Mouse (Mus musculus) MEL (cell line): Measurements from ENCODE around the gene Npat. TPM values are rescaled to one million over a fixed set of nuclear protein-coding genes. Genes with fewer than 3 reads are reported as not detected.

ENCODE experiments used
- DNase-seq: peaks from one replicate; pipeline ENCODE4 v3.0.0; 2011; ENCODE audit warnings: low read depth, low spot score
- H3K27ac ChIP-seq: 2 replicates; pipeline ENCODE4 v1.5.1; 2012; ENCODE audit warnings: low read depth, mild to moderate bottlenecking, control low read depth, low read length, moderate library complexity; ENCODE audit not compliant: control insufficient read depth
- H3K27me3 ChIP-seq, 2 experiments: fragments of 150-350 bp in 1 of 2; sonication (generic) in 1 of 2; 2 replicates each; pipeline ENCODE4 v1.6.1; 2012; ENCODE audit warnings: low read length in 2 of 2, mild to moderate bottlenecking in 2 of 2, improper control_type of control experiment in 1 of 2, moderate library complexity in 1 of 2; ENCODE audit not compliant: insufficient read depth in 2 of 2, control insufficient read depth in 1 of 2
- H3K36me3 ChIP-seq, 2 experiments: 2 replicates each; pipeline ENCODE4 v1.6.1; 2012 to 2014; ENCODE audit warnings: low read length in 2 of 2, improper control_type of control experiment in 1 of 2, inconsistent platforms in 1 of 2, mild to moderate bottlenecking in 1 of 2; ENCODE audit not compliant: insufficient read depth in 2 of 2, control insufficient read depth in 1 of 2
- H3K4me1 ChIP-seq, 2 experiments: fragments of 150-350 bp in 1 of 2; sonication (generic) in 1 of 2; 2 replicates each; pipeline ENCODE4 v1.6.1; 2012; ENCODE audit warnings: low read length in 2 of 2, improper control_type of control experiment in 1 of 2, mild to moderate bottlenecking in 1 of 2; ENCODE audit not compliant: insufficient read depth in 2 of 2, control insufficient read depth in 1 of 2
- H3K4me3 ChIP-seq, 2 experiments: fragments of 150-350 bp in 1 of 2; sonication (generic) in 1 of 2; 2 replicates each; pipeline ENCODE4 v1.5.1; 2012; ENCODE audit warnings: low read depth in 2 of 2, low read length in 2 of 2, mild to moderate bottlenecking in 2 of 2, moderate library complexity in 2 of 2, control low read depth in 1 of 2, improper control_type of control experiment in 1 of 2; ENCODE audit not compliant: control insufficient read depth in 1 of 2, insufficient read depth in 1 of 2
- H3K79me2 ChIP-seq: 2 replicates; pipeline ENCODE4 v1.6.1; 2012; ENCODE audit warnings: mild to moderate bottlenecking, low read length, moderate library complexity; ENCODE audit not compliant: control insufficient read depth, poor library complexity, insufficient read depth
- H3K9ac ChIP-seq: 2 replicates; pipeline ENCODE4 v1.6.1; 2012; ENCODE audit warnings: low read depth, mild to moderate bottlenecking, control low read depth, low read length, moderate library complexity; ENCODE audit not compliant: control insufficient read depth, poor library complexity, severe bottlenecking
- H3K9me3 ChIP-seq: fragments of 150-350 bp; sonication (generic); replicated peaks from 2 replicates; pipeline ENCODE4 v1.6.1; 2012; ENCODE audit warnings: mild to moderate bottlenecking, low read length, improper control_type of control experiment, moderate library complexity; ENCODE audit not compliant: insufficient read depth
- CHD2 ChIP-seq: IDR thresholded peaks from 2 replicates; pipeline ENCODE4 v1.6.1; 2011; ENCODE audit warnings: low read length, improper control_type of control experiment
- ETS1 ChIP-seq: IDR thresholded peaks from 2 replicates; pipeline ENCODE4 v1.6.1; 2012; ENCODE audit warnings: low read depth, mild to moderate bottlenecking, inconsistent platforms, low read length, improper control_type of control experiment, moderate library complexity
- GATA1 ChIP-seq: IDR thresholded peaks from 2 replicates; pipeline ENCODE4 v1.6.1; 2011; ENCODE audit warnings: low read depth, low read length, improper control_type of control experiment
- MAFK ChIP-seq: IDR thresholded peaks from 2 replicates; pipeline ENCODE4 v1.6.1; 2011; ENCODE audit warnings: low read depth, mild to moderate bottlenecking, low read length, improper control_type of control experiment, borderline replicate concordance
- MAX ChIP-seq: IDR thresholded peaks from 2 replicates; pipeline ENCODE4 v1.6.1; 2011; ENCODE audit warnings: low read length, improper control_type of control experiment
- MEF2A ChIP-seq: IDR thresholded peaks from 2 replicates; pipeline ENCODE4 v1.6.1; 2014; ENCODE audit warnings: low read depth, mild to moderate bottlenecking, inconsistent platforms, low read length, improper control_type of control experiment; ENCODE audit not compliant: poor library complexity, insufficient replicate concordance, severe bottlenecking; ENCODE audit errors: extremely low read depth
- MYB ChIP-seq: IDR thresholded peaks from 2 replicates; pipeline ENCODE4 v1.6.1; 2011; ENCODE audit warnings: mild to moderate bottlenecking, low read depth, low read length, improper control_type of control experiment
- NRF1 ChIP-seq: IDR thresholded peaks from 2 replicates; pipeline ENCODE4 v1.6.1; 2014; ENCODE audit warnings: low read depth, mild to moderate bottlenecking, inconsistent platforms, low read length, improper control_type of control experiment, moderate library complexity; ENCODE audit not compliant: poor library complexity, insufficient read depth, severe bottlenecking
- POLR2A ChIP-seq, 2 experiments: IDR thresholded peaks; 2 replicates each; pipeline ENCODE4 v1.6.1; 2011 to 2012; ENCODE audit warnings: low read length in 2 of 2, mild to moderate bottlenecking in 2 of 2, control low read depth in 1 of 2, improper control_type of control experiment in 1 of 2, low read depth in 1 of 2, moderate library complexity in 1 of 2; ENCODE audit not compliant: control insufficient read depth in 1 of 2, insufficient read depth in 1 of 2, poor library complexity in 1 of 2
- POLR2AphosphoS5 ChIP-seq: IDR thresholded peaks from 2 replicates; pipeline ENCODE4 v1.6.1; 2012; ENCODE audit warnings: low read depth, borderline replicate concordance, mild to moderate bottlenecking, inconsistent platforms, low read length, moderate library complexity, mixed read lengths
- RAD21 ChIP-seq: IDR thresholded peaks from 2 replicates; pipeline ENCODE4 v1.6.1; 2011; ENCODE audit warnings: mild to moderate bottlenecking, low read depth, low read length, improper control_type of control experiment
- SIN3A ChIP-seq: IDR thresholded peaks from 2 replicates; pipeline ENCODE4 v1.6.1; 2012; ENCODE audit warnings: low read length, improper control_type of control experiment, inconsistent platforms
- TCF12 ChIP-seq: IDR thresholded peaks from 2 replicates; pipeline ENCODE4 v1.6.1; 2014; ENCODE audit warnings: low read depth, mild to moderate bottlenecking, inconsistent platforms, low read length, improper control_type of control experiment, moderate library complexity
- UBTF ChIP-seq: IDR thresholded peaks from 2 replicates; pipeline ENCODE4 v1.6.1; 2012; ENCODE audit warnings: low read depth, mild to moderate bottlenecking, inconsistent platforms, low read length, improper control_type of control experiment, moderate library complexity, borderline replicate concordance; ENCODE audit not compliant: insufficient read depth
- USF1 ChIP-seq: IDR thresholded peaks from 2 replicates; pipeline ENCODE4 v1.6.1; 2014; ENCODE audit warnings: low read depth, mild to moderate bottlenecking, inconsistent platforms, low read length, improper control_type of control experiment, moderate library complexity
- USF2 ChIP-seq, 2 experiments: IDR thresholded peaks; 2 replicates each; pipeline ENCODE4 v1.6.1; 2011 to 2012; ENCODE audit warnings: improper control_type of control experiment in 2 of 2, low read length in 2 of 2, borderline replicate concordance in 1 of 2, inconsistent platforms in 1 of 2, low read depth in 1 of 2, mild to moderate bottlenecking in 1 of 2; ENCODE audit not compliant: insufficient read depth in 1 of 2
- ZC3H11A ChIP-seq: IDR thresholded peaks from 2 replicates; pipeline ENCODE4 v1.6.1; 2012; ENCODE audit warnings: low read depth, mild to moderate bottlenecking, inconsistent platforms, low read length, improper control_type of control experiment
- ZKSCAN1 ChIP-seq: IDR thresholded peaks from 2 replicates; pipeline ENCODE4 v1.6.1; 2012; ENCODE audit warnings: low read depth, mild to moderate bottlenecking, inconsistent platforms, low read length, improper control_type of control experiment, moderate library complexity
- polyA plus RNA-seq, 2 experiments: library from polyadenylated mRNA; stranded (reverse) in 1 of 2; unstranded in 1 of 2; fragments of >175 nt in 1 of 2; fragments of >200 nt in 1 of 2; gene quantifications; 2 replicates each; pipeline versions ENCODE4 v1.2.1 to v1.2.4; 2012; ENCODE audit warnings: low replicate concordance in 2 of 2, low read depth in 1 of 2; ENCODE audit not compliant: insufficient read length in 2 of 2, insufficient read depth in 1 of 2, missing spikeins in 1 of 2
- total RNA-seq: library from RNA; depleted of rRNA; stranded (reverse); fragments of 300-350 nt; gene quantifications from 2 replicates; pipeline ENCODE4 v1.2.3, GENCODE M21; 2012

Npat gene
- total and polyA plus RNA-seq, 3 experiments = 12.5 to 16.4 TPM; not detected in 1

DNA sequence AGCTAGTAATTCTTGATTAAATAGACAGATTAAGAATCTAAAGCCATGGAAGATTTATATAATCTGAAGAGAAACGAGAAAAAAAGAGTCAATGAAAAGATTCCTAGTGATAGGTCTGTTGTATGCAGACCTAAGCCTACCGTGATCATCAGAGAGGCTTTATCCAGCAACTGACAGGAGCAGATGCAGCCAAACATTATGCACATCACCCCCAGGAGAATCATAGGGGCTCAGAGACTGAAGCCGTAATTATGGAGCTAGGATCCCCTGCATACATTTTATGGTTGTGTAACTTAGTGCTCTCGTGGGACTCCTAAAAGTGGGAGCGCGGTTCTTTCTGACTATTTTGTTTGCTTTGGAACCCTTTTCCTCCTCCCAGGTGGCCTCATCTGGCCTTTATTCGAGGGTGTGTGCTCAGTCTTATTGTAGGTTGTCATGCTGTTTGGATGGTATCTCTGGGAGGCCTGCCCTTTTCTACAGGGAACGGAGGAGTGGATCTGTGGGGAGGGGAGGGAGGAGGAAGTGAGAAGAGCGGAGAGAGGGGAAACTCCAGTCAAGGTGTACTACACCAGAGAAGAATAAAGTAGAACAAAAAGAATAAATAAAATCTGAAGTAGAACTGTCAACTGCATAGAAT is 19.4 kb upstream of the Npat start (continued):
- no peak for TF ChIP-seq UBTF

DNA sequence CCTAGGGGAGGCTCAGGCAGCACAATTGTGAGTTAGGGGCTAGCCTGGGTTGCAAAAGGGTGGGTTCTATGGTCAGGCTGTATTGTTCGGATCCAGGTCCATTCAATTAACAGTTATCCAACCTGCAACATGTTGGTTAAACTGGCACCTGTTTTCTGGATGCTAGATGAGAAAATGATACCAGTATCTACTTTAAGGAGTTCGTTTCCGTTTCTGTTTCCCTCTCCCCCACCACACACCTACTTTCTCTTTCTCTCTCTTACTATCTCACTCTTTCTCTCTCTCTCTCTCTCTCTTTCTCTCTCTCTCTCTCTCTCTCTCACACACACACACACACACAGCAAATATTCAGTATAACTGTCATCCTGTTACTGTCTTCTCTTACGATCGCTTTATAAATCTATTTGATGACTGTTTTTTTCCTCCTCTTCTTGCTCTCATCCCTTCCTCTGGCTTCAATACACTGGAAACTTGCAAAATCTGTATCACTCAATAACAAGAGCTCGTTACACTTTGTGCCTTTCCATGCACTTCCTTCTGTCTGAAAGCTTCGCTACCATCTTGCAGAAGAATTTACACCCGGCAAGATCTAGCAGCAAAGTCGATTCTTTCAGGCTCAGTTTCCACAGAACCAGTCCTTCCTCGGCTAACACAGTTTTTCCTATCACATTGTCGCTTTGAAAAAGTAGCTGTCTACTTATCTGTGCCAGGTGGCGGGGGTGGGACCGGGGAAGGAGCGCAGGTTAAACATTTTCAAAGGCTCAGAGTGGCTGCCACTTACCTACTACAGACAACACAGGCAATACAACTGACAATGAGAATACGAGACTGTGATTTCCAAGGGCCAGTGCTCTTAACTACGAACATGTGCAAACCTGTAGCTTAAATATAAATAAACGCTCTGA is 1.2 kb upstream of the Npat start:
- peak overlapping the region; percentile 77 to 79 for H3K4me3 ChIP-seq
- no peaks in the 10 kb centered on the region for H3K9me3 ChIP-seq
- peak; percentile 61 for DNase-seq
- peaks cover 40% of the 10 kb centered on the region for H3K79me2 ChIP-seq
- H3K27me3 ChIP-seq = no peaks in the 10 kb centered on the region
- TF ChIP-seq GATA1 (peak; percentile 27; the same call in 1 of the 2 replicates), USF2 (IDR thresholded peaks at IDR 0.05; ENCODE audit: borderline replicate concordance in 1 of 2, insufficient read depth in 1 of 2, low read depth in 1 of 2, low read length in 2 of 2) (no peak), ETS1 (peak; percentile 25; the same call in 1 of the 2 replicates)
- TF ChIP-seq, all 39 proteins: peak for 2
- Histone ChIP-seq H3K36me3 (peaks cover 19 to 21% of the 10 kb centered on the region in 2 experiments), H3K9ac (peak overlapping the region; percentile 79), H3K4me1 (peaks cover 9% of the 10 kb centered on the region in 2 experiments), H3K27ac (peak overlapping the region; percentile 87)

DNA sequence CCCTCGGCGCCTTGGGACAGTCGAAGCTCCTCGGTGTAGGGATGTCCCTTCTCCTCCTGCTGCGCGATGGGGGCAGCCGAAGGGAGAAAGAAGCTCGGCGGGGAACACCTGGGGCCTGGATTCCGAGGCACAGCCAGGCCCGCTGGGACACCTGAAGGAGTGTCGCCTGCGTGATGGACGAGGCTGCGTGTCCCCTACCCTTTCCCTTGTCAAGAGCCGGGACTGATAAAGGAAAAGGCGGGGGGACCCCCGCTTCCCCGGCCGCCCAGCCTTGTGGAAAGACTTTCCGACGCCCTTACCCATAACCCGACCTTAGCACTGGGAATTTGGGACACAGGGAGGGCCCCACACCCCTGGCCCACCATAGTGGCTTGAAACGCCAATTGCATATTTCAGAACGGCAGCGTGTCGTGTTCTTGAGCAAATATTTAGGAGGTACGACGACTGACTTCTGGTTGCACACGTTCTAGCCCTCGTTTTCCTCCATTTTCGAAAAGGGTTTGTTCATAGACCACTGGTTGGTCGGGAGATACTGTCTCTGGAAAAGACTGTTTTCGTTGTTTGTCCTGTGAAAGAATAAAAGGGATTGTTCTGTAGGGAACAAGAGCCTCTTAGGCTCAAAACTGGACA is 604 bp downstream of the Npat start:
- Histone ChIP-seq H3K27ac (peak overlapping the region; percentile 77), H3K79me2 (peaks cover 45% of the 10 kb centered on the region), H3K27me3 (no peaks in the 10 kb centered on the region), H3K36me3 (peaks cover 10 to 24% of the 10 kb centered on the region in 2 experiments; a peak in 3 of 4 replicates), H3K4me3 (peak overlapping the region; percentile 79 to 82), H3K9me3 (no peaks in the 10 kb centered on the region), H3K9ac (peak overlapping the region; percentile 93), H3K4me1 (peaks cover 5 to 7% of the 10 kb centered on the region in 2 experiments)
- peak; percentile 62 for DNase-seq
- no peak for TF ChIP-seq CHD2
- TF ChIP-seq SIN3A = 0 out of 2 replicates have a peak, but pooled peaks have one; percentile 2
- TF ChIP-seq, all 39 proteins: peak for 1

DNA sequence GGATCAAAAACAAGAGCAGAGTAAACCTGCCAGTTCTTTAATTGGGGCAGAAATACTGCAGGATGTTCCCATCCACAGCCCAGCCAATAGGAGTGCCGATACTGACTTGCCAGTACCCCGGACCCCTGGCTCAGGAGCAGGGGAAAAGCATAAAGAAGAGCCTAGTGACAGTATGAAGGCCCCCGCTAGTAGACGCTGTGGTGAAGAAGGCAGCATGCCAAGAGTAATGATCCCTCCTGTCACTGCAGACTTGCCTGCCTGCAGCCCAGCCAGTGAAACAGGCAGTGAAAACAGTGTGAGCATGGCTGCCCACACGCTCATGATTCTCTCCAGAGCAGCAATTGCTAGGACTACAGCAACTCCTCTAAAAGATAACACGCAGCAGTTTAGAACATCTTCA is 33.8 kb downstream of the Npat start:
- no peak overlapping the region for H3K4me3 ChIP-seq
- no peaks in the 10 kb centered on the region for H3K79me2 ChIP-seq
- no peak for TF ChIP-seq TCF12
- TF ChIP-seq POLR2AphosphoS5 = no peak
- no peak for TF ChIP-seq ZC3H11A
- TF ChIP-seq NRF1 = no peak
- TF ChIP-seq MAX = no peak
- no peak for TF ChIP-seq RAD21
- TF ChIP-seq POLR2A (IDR thresholded peaks at IDR 0.05; ENCODE audit: control insufficient read depth in 1 of 2, insufficient read depth in 1 of 2, low read depth in 1 of 2, low read length in 2 of 2, poor library complexity in 1 of 2) = no peak
- no peak for TF ChIP-seq UBTF
- no peak for TF ChIP-seq MAFK
- no peak for TF ChIP-seq MEF2A
- no peak for TF ChIP-seq USF2 (IDR thresholded peaks at IDR 0.05; ENCODE audit: borderline replicate concordance in 1 of 2, insufficient read depth in 1 of 2, low read depth in 1 of 2, low read length in 2 of 2)
- TF ChIP-seq USF1 = no peak
- TF ChIP-seq MYB = no peak
- TF ChIP-seq ZKSCAN1 = no peak

More for the DNA sequence above, 33.8 kb downstream of the Npat start:
- H3K27me3 ChIP-seq = no peaks in the 10 kb centered on the region
- no peak overlapping the region for H3K27ac ChIP-seq
- H3K9me3 ChIP-seq = no peaks in the 10 kb centered on the region
- no peak overlapping the region for H3K9ac ChIP-seq
- H3K4me1 ChIP-seq = peaks cover 0 to 4% of the 10 kb centered on the region in 2 experiments; a peak in 2 of 4 replicates
- DNase-seq = no peak
- H3K36me3 ChIP-seq = peaks cover 12 to 50% of the 10 kb centered on the region in 2 experiments
